Mouse (Mus musculus): ENCODE data around the gene Eif5a.

GRCm38 (mm10) chr11:69938401-69938979 lies 16.7 kb upstream of the Eif5a start:
- TF ChIP-seq CTCF (IDR thresholded peaks at IDR 0.05; ENCODE audit: low read depth, low read length) (no peak), POLR2A (IDR thresholded peaks at IDR 0.05; ENCODE audit: extremely low read depth, insufficient read depth, low read length) (no peak)

Data from liver, adult 2 months (tissue).